Mouse (Mus musculus): ENCODE measurements at regions not wholly inside any gene's neighbourhood (a gene's known extent, or its start where the extent isn't known, plus 50 kb on each side); places are given as distances from the start of the nearest gene placed in this dataset.
A peak's percentile ranks its signal among the peaks of the same experiment; 100 is the strongest.

- no peak for DNase-seq (ENCODE audit: low spot score)
Measured at GRCm38 (mm10) chr16:15052389-15052923, 146.1 kb downstream of the Efcab1 start.

- DNase-seq (ENCODE audit: low spot score), result peak; percentile 10
Measured at GRCm38 (mm10) chr16:15052924-15053793, 146.8 kb downstream of the Efcab1 start.

- DNase-seq (ENCODE audit: low spot score), result no peak
Measured at GRCm38 (mm10) chr16:15053840-15054239, 147.4 kb downstream of the Efcab1 start.

- no peak for DNase-seq (ENCODE audit: low spot score)
Measured at GRCm38 (mm10) chr16:15054306-15055001, 148.0 kb downstream of the Efcab1 start.

GRCm38 (mm10) chr16:15055697-15056096 is 149.3 kb downstream of the Efcab1 start:
- no peak for DNase-seq (ENCODE audit: low spot score)

- DNase-seq (ENCODE audit: low spot score), result no peak
Measured at GRCm38 (mm10) chr16:15070485-15070960, 164.1 kb downstream of the Efcab1 start.

- no peak for DNase-seq (ENCODE audit: low spot score)
Measured at GRCm38 (mm10) chr16:15074407-15074806, 168.0 kb downstream of the Efcab1 start.

GRCm38 (mm10) chr16:15083692-15084091 is 177.3 kb downstream of the Efcab1 start:
- no peak for DNase-seq (ENCODE audit: low spot score)

- no peak for DNase-seq (ENCODE audit: low spot score)
Measured at GRCm38 (mm10) chr16:15084147-15084752, 177.8 kb downstream of the Efcab1 start.

GRCm38 (mm10) chr16:15084753-15085728 is 178.6 kb downstream of the Efcab1 start:
- DNase-seq (ENCODE audit: low spot score), result no peak

GRCm38 (mm10) chr16:15086556-15086955 is 180.2 kb downstream of the Efcab1 start:
- no peak for DNase-seq (ENCODE audit: low spot score)

GRCm38 (mm10) chr16:15103938-15104337 is 197.5 kb downstream of the Efcab1 start:
- no peak for DNase-seq (ENCODE audit: low spot score)

GRCm38 (mm10) chr16:15107234-15107633 is 200.8 kb downstream of the Efcab1 start:
- DNase-seq (ENCODE audit: low spot score), result no peak

GRCm38 (mm10) chr16:15113131-15113530 is 204.1 kb upstream of the Gm21897 start:
- DNase-seq (ENCODE audit: low spot score), result no peak

- no peak for DNase-seq (ENCODE audit: low spot score)
Measured at GRCm38 (mm10) chr16:15113989-15114556, 203.2 kb upstream of the Gm21897 start.

- no peak for DNase-seq (ENCODE audit: low spot score)
Measured at GRCm38 (mm10) chr16:15114574-15115230, 202.6 kb upstream of the Gm21897 start.

GRCm38 (mm10) chr16:15115386-15115785 is 201.9 kb upstream of the Gm21897 start:
- DNase-seq (ENCODE audit: low spot score), result no peak

GRCm38 (mm10) chr16:15119799-15120198 is 197.5 kb upstream of the Gm21897 start:
- no peak for DNase-seq (ENCODE audit: low spot score)

- no peak for DNase-seq (ENCODE audit: low spot score)
Measured at GRCm38 (mm10) chr16:15128996-15129395, 188.3 kb upstream of the Gm21897 start.

GRCm38 (mm10) chr16:15129806-15130205 is 187.5 kb upstream of the Gm21897 start:
- no peak for DNase-seq (ENCODE audit: low spot score)
